Mouse (Mus musculus) heart, adult 2 months (tissue): ENCODE measurements around the gene 4930539E08Rik.

Experiments
- CTCF ChIP-seq: fragments of 200-600 bp; IDR thresholded peaks from 2 replicates; pipeline ENCODE4 v1.8.1; 2022; ENCODE audit warnings: antibody characterized with exemption, mild to moderate bottlenecking, moderate library complexity
- EP300 ChIP-seq: fragments of 200-500 bp; IDR thresholded peaks from 2 replicates; pipeline ENCODE4 v1.6.1; 2011; ENCODE audit warnings: low read depth, low read length, control low read depth; ENCODE audit not compliant: insufficient read depth
- POLR2A ChIP-seq: fragments of 200-500 bp; IDR thresholded peaks from 2 replicates; pipeline ENCODE4 v1.6.1; 2011; ENCODE audit warnings: mild to moderate bottlenecking, low read depth, low read length, control low read depth; ENCODE audit not compliant: insufficient read depth

GRCm38 (mm10) chr17:28896095-28896780 is 18.9 kb downstream of the 4930539E08Rik start:
- TF ChIP-seq CTCF: peak; percentile 43
- TF ChIP-seq POLR2A: no peak
- no peak for TF ChIP-seq EP300
